Mouse (Mus musculus): ENCODE results near the gene Pts. TPM values are rescaled to one million over a fixed set of nuclear protein-coding genes. Genes with fewer than 3 reads are reported as not detected.

Gene Pts
- polyA plus RNA-seq, 1 experiment from 2014 or later, result 76.0 TPM

GRCm38 (mm10) chr9:50527860-50528259, 664 bp downstream of the Pts start:
- Histone ChIP-seq H3K9me3 (no peaks in the 10 kb centered on the region), H3K9ac (peak overlapping the region; percentile 87), H3K27ac (replicated peaks) (no peak overlapping the region), H3K4me3 (peak overlapping the region; percentile 83), H3K27me3 (replicated peaks) (no peaks in the 10 kb centered on the region), H3K36me3 (peaks cover 17% of the 10 kb centered on the region), H3K4me1 (peaks cover 17% of the 10 kb centered on the region), H3K4me2 (peak overlapping the region; percentile 82)
- ATAC-seq (ENCODE audit: extremely low read depth, insufficient number of reproducible peaks, low FRiP score, low TSS enrichment), result no peak
- 41% methylated on average over 7 of the region's 7 CpGs for WGBS

- Histone ChIP-seq H3K4me3 (no peak overlapping the region), H3K9ac (no peak overlapping the region), H3K4me1 (peaks cover 17% of the 10 kb centered on the region), H3K9me3 (no peaks in the 10 kb centered on the region), H3K4me2 (no peak overlapping the region), H3K36me3 (peaks cover 33% of the 10 kb centered on the region), H3K27ac (replicated peaks) (no peak overlapping the region), H3K27me3 (replicated peaks) (no peaks in the 10 kb centered on the region)
- 78% methylated on average over 5 of the region's 5 CpGs for WGBS
- ATAC-seq (ENCODE audit: extremely low read depth, insufficient number of reproducible peaks, low FRiP score, low TSS enrichment), result no peak
Measured at GRCm38 (mm10) chr9:50525585-50525984, 2.9 kb downstream of the Pts start.

GRCm38 (mm10) chr9:50524936-50525335, 3.6 kb downstream of the Pts start:
- Histone ChIP-seq H3K9ac (no peak overlapping the region), H3K9me3 (no peaks in the 10 kb centered on the region), H3K4me3 (no peak overlapping the region), H3K36me3 (peaks cover 36% of the 10 kb centered on the region), H3K27me3 (replicated peaks) (no peaks in the 10 kb centered on the region), H3K4me1 (peaks cover 17% of the 10 kb centered on the region), H3K4me2 (no peak overlapping the region), H3K27ac (replicated peaks) (no peak overlapping the region)
- ATAC-seq (ENCODE audit: extremely low read depth, insufficient number of reproducible peaks, low FRiP score, low TSS enrichment), result no peak
- WGBS, result 83% methylated on average over 5 of the region's 5 CpGs

GRCm38 (mm10) chr9:50522574-50522973, 6.0 kb downstream of the Pts start:
- H3K4me2 ChIP-seq, result no peak overlapping the region
- H3K9ac ChIP-seq, result no peak overlapping the region
- H3K4me3 ChIP-seq, result no peak overlapping the region
- 76% methylated on average over 5 of the region's 5 CpGs for WGBS
- H3K36me3 ChIP-seq, result peaks cover 36% of the 10 kb centered on the region
- H3K4me1 ChIP-seq, result peaks cover 11% of the 10 kb centered on the region
- no peak overlapping the region for H3K27ac ChIP-seq (replicated peaks)
- no peaks in the 10 kb centered on the region for H3K9me3 ChIP-seq
- no peaks in the 10 kb centered on the region for H3K27me3 ChIP-seq (replicated peaks)
- ATAC-seq (ENCODE audit: extremely low read depth, insufficient number of reproducible peaks, low FRiP score, low TSS enrichment), result no peak

GRCm38 (mm10) chr9:50521562-50521961, 7.0 kb downstream of the Pts start:
- 46% methylated on average over 2 of the region's 2 CpGs for WGBS
- no peak overlapping the region for H3K9ac ChIP-seq
- H3K27me3 ChIP-seq (replicated peaks), result no peaks in the 10 kb centered on the region
- H3K9me3 ChIP-seq, result no peaks in the 10 kb centered on the region
- peaks cover 36% of the 10 kb centered on the region for H3K36me3 ChIP-seq
- H3K4me3 ChIP-seq, result no peak overlapping the region
- H3K4me2 ChIP-seq, result no peak overlapping the region
- peaks cover 1% of the 10 kb centered on the region for H3K4me1 ChIP-seq
- no peak for ATAC-seq (ENCODE audit: extremely low read depth, insufficient number of reproducible peaks, low FRiP score, low TSS enrichment)
- no peak overlapping the region for H3K27ac ChIP-seq (replicated peaks)

- H3K27ac ChIP-seq (replicated peaks), result no peak overlapping the region
- no peak for ATAC-seq (ENCODE audit: extremely low read depth, insufficient number of reproducible peaks, low FRiP score, low TSS enrichment)
- WGBS, result 73% methylated on average over 6 of the region's 6 CpGs
- H3K4me3 ChIP-seq, result no peak overlapping the region
- H3K9ac ChIP-seq, result no peak overlapping the region
- H3K36me3 ChIP-seq, result peaks cover 36% of the 10 kb centered on the region
- no peak overlapping the region for H3K4me2 ChIP-seq
- no peaks in the 10 kb centered on the region for H3K9me3 ChIP-seq
- no peaks in the 10 kb centered on the region for H3K27me3 ChIP-seq (replicated peaks)
- no peaks in the 10 kb centered on the region for H3K4me1 ChIP-seq
Measured at GRCm38 (mm10) chr9:50520748-50521147, 7.8 kb downstream of the Pts start.

GRCm38 (mm10) chr9:50518781-50519180, 9.7 kb downstream of the Pts start:
- WGBS, result 11% methylated on average over 2 of the region's 2 CpGs
- Histone ChIP-seq H3K27me3 (replicated peaks) (no peaks in the 10 kb centered on the region), H3K9me3 (no peaks in the 10 kb centered on the region), H3K4me3 (no peak overlapping the region), H3K27ac (replicated peaks) (no peak overlapping the region), H3K4me2 (no peak overlapping the region), H3K4me1 (0 out of 2 replicates have a peak, but pooled peaks cover 3% of the 10 kb centered on the region), H3K36me3 (peaks cover 20% of the 10 kb centered on the region), H3K9ac (no peak overlapping the region)
- ATAC-seq (ENCODE audit: extremely low read depth, insufficient number of reproducible peaks, low FRiP score, low TSS enrichment), result no peak

- WGBS, result 55% methylated on average over 5 of the region's 5 CpGs
- no peaks in the 10 kb centered on the region for H3K9me3 ChIP-seq
- no peak for ATAC-seq (ENCODE audit: extremely low read depth, insufficient number of reproducible peaks, low FRiP score, low TSS enrichment)
Measured at GRCm38 (mm10) chr9:50515462-50515861, 13.1 kb downstream of the Pts start.

GRCm38 (mm10) chr9:50507570-50507969, 21.0 kb downstream of the Pts start:
- Histone ChIP-seq H3K4me2 (no peak overlapping the region), H3K4me1 (peaks cover 8% of the 10 kb centered on the region; the same call in 1 of the 2 replicates), H3K27ac (replicated peaks) (no peak overlapping the region), H3K9ac (no peak overlapping the region), H3K27me3 (replicated peaks) (no peaks in the 10 kb centered on the region), H3K4me3 (no peak overlapping the region), H3K9me3 (no peaks in the 10 kb centered on the region), H3K36me3 (no peaks in the 10 kb centered on the region)
- WGBS, result 47% methylated on average over 7 of the region's 7 CpGs
- ATAC-seq (ENCODE audit: extremely low read depth, insufficient number of reproducible peaks, low FRiP score, low TSS enrichment), result no peak

More at GRCm38 (mm10) chr9:50515462-50515861, 13.1 kb downstream of the Pts start:
- Histone ChIP-seq H3K4me2 (no peak overlapping the region), H3K27me3 (replicated peaks) (no peaks in the 10 kb centered on the region), H3K36me3 (peaks cover 2% of the 10 kb centered on the region), H3K27ac (replicated peaks) (no peak overlapping the region), H3K4me3 (no peak overlapping the region), H3K4me1 (0 out of 2 replicates have a peak, but pooled peaks cover 3% of the 10 kb centered on the region), H3K9ac (no peak overlapping the region)

- Histone ChIP-seq H3K36me3 (no peaks in the 10 kb centered on the region), H3K27me3 (replicated peaks) (no peaks in the 10 kb centered on the region), H3K9me3 (no peaks in the 10 kb centered on the region), H3K4me2 (peak overlapping the region; percentile 22; the same call in 1 of the 2 replicates), H3K4me3 (no peak overlapping the region), H3K27ac (replicated peaks) (no peak overlapping the region), H3K9ac (peak overlapping the region; percentile 50; the same call in 1 of the 2 replicates), H3K4me1 (peaks cover 13% of the 10 kb centered on the region; the same call in 1 of the 2 replicates)
- WGBS, result 46% methylated on average over 6 of the region's 6 CpGs
- no peak for ATAC-seq (ENCODE audit: extremely low read depth, insufficient number of reproducible peaks, low FRiP score, low TSS enrichment)
Measured at GRCm38 (mm10) chr9:50505405-50505804, 23.1 kb downstream of the Pts start.

GRCm38 (mm10) chr9:50502949-50503348, 25.6 kb downstream of the Pts start:
- no peaks in the 10 kb centered on the region for H3K9me3 ChIP-seq
- H3K36me3 ChIP-seq, result no peaks in the 10 kb centered on the region
- WGBS, result 83% methylated on average over 3 of the region's 3 CpGs
- no peak overlapping the region for H3K4me2 ChIP-seq
- ATAC-seq (ENCODE audit: extremely low read depth, insufficient number of reproducible peaks, low FRiP score, low TSS enrichment), result no peak
- no peaks in the 10 kb centered on the region for H3K27me3 ChIP-seq (replicated peaks)
- peaks cover 13% of the 10 kb centered on the region; the same call in 1 of the 2 replicates for H3K4me1 ChIP-seq
- H3K27ac ChIP-seq (replicated peaks), result no peak overlapping the region
- H3K9ac ChIP-seq, result no peak overlapping the region
- H3K4me3 ChIP-seq, result no peak overlapping the region

- Histone ChIP-seq H3K36me3 (no peaks in the 10 kb centered on the region), H3K9ac (peak overlapping the region; percentile 73), H3K27me3 (replicated peaks) (no peaks in the 10 kb centered on the region), H3K9me3 (no peaks in the 10 kb centered on the region), H3K4me3 (peak overlapping the region; percentile 49), H3K27ac (replicated peaks) (no peak overlapping the region), H3K4me1 (peaks cover 22% of the 10 kb centered on the region), H3K4me2 (peak overlapping the region; percentile 71)
- 18% methylated on average over 14 of the region's 14 CpGs for WGBS
- ATAC-seq (ENCODE audit: extremely low read depth, insufficient number of reproducible peaks, low FRiP score, low TSS enrichment), result peak; percentile 77; the same call in 1 of the 2 replicates
Measured at GRCm38 (mm10) chr9:50500974-50501501, 27.5 kb downstream of the Pts start.

Measured in heart, embryonic 13.5 days (tissue).